Mouse (Mus musculus) MEL (cell line): ENCODE results near the gene Rnf220. TPM values are rescaled to one million over a fixed set of nuclear protein-coding genes. Genes with fewer than 3 reads are reported as not detected.

ENCODE experiments used
- DNase-seq: peaks from one replicate; pipeline ENCODE4 v3.0.0; 2011; ENCODE audit warnings: low read depth, low spot score
- H3K27ac ChIP-seq: 2 replicates; pipeline ENCODE4 v1.5.1; 2012; ENCODE audit warnings: low read depth, mild to moderate bottlenecking, control low read depth, low read length, moderate library complexity; ENCODE audit not compliant: control insufficient read depth
- H3K27me3 ChIP-seq, 2 experiments: fragments of 150-350 bp in 1 of 2; sonication (generic) in 1 of 2; 2 replicates each; pipeline ENCODE4 v1.6.1; 2012; ENCODE audit warnings: low read length in 2 of 2, mild to moderate bottlenecking in 2 of 2, improper control_type of control experiment in 1 of 2, moderate library complexity in 1 of 2; ENCODE audit not compliant: insufficient read depth in 2 of 2, control insufficient read depth in 1 of 2
- H3K36me3 ChIP-seq, 2 experiments: 2 replicates each; pipeline ENCODE4 v1.6.1; 2012 to 2014; ENCODE audit warnings: low read length in 2 of 2, improper control_type of control experiment in 1 of 2, inconsistent platforms in 1 of 2, mild to moderate bottlenecking in 1 of 2; ENCODE audit not compliant: insufficient read depth in 2 of 2, control insufficient read depth in 1 of 2
- H3K4me1 ChIP-seq, 2 experiments: fragments of 150-350 bp in 1 of 2; sonication (generic) in 1 of 2; 2 replicates each; pipeline ENCODE4 v1.6.1; 2012; ENCODE audit warnings: low read length in 2 of 2, improper control_type of control experiment in 1 of 2, mild to moderate bottlenecking in 1 of 2; ENCODE audit not compliant: insufficient read depth in 2 of 2, control insufficient read depth in 1 of 2
- H3K4me3 ChIP-seq, 2 experiments: fragments of 150-350 bp in 1 of 2; sonication (generic) in 1 of 2; 2 replicates each; pipeline ENCODE4 v1.5.1; 2012; ENCODE audit warnings: low read depth in 2 of 2, low read length in 2 of 2, mild to moderate bottlenecking in 2 of 2, moderate library complexity in 2 of 2, control low read depth in 1 of 2, improper control_type of control experiment in 1 of 2; ENCODE audit not compliant: control insufficient read depth in 1 of 2, insufficient read depth in 1 of 2
- H3K79me2 ChIP-seq: 2 replicates; pipeline ENCODE4 v1.6.1; 2012; ENCODE audit warnings: mild to moderate bottlenecking, low read length, moderate library complexity; ENCODE audit not compliant: control insufficient read depth, poor library complexity, insufficient read depth
- H3K9ac ChIP-seq: 2 replicates; pipeline ENCODE4 v1.6.1; 2012; ENCODE audit warnings: low read depth, mild to moderate bottlenecking, control low read depth, low read length, moderate library complexity; ENCODE audit not compliant: control insufficient read depth, poor library complexity, severe bottlenecking
- H3K9me3 ChIP-seq: fragments of 150-350 bp; sonication (generic); replicated peaks from 2 replicates; pipeline ENCODE4 v1.6.1; 2012; ENCODE audit warnings: mild to moderate bottlenecking, low read length, improper control_type of control experiment, moderate library complexity; ENCODE audit not compliant: insufficient read depth
- CHD1 ChIP-seq: IDR thresholded peaks from 2 replicates; pipeline ENCODE4 v1.6.1; 2012; ENCODE audit warnings: low read depth, mild to moderate bottlenecking, inconsistent platforms, low read length, improper control_type of control experiment
- CHD2 ChIP-seq: IDR thresholded peaks from 2 replicates; pipeline ENCODE4 v1.6.1; 2011; ENCODE audit warnings: low read length, improper control_type of control experiment
- ELF1 ChIP-seq: IDR thresholded peaks from 2 replicates; pipeline ENCODE4 v1.6.1; 2014; ENCODE audit warnings: low read depth, mild to moderate bottlenecking, inconsistent platforms, low read length, improper control_type of control experiment, moderate library complexity
- ETS1 ChIP-seq: IDR thresholded peaks from 2 replicates; pipeline ENCODE4 v1.6.1; 2012; ENCODE audit warnings: low read depth, mild to moderate bottlenecking, inconsistent platforms, low read length, improper control_type of control experiment, moderate library complexity
- GATA1 ChIP-seq: IDR thresholded peaks from 2 replicates; pipeline ENCODE4 v1.6.1; 2011; ENCODE audit warnings: low read depth, low read length, improper control_type of control experiment
- JUND ChIP-seq: IDR thresholded peaks from 2 replicates; pipeline ENCODE4 v1.6.1; 2011; ENCODE audit warnings: low read depth, mild to moderate bottlenecking, improper control_type of control experiment, low read length
- MAFK ChIP-seq: IDR thresholded peaks from 2 replicates; pipeline ENCODE4 v1.6.1; 2011; ENCODE audit warnings: low read depth, mild to moderate bottlenecking, low read length, improper control_type of control experiment, borderline replicate concordance
- MAZ ChIP-seq: IDR thresholded peaks from 2 replicates; pipeline ENCODE4 v1.6.1; 2012; ENCODE audit warnings: low read depth, mild to moderate bottlenecking, inconsistent platforms, low read length, improper control_type of control experiment
- MEF2A ChIP-seq: IDR thresholded peaks from 2 replicates; pipeline ENCODE4 v1.6.1; 2014; ENCODE audit warnings: low read depth, mild to moderate bottlenecking, inconsistent platforms, low read length, improper control_type of control experiment; ENCODE audit not compliant: poor library complexity, insufficient replicate concordance, severe bottlenecking; ENCODE audit errors: extremely low read depth
- MXI1 ChIP-seq: IDR thresholded peaks from 2 replicates; pipeline ENCODE4 v1.6.1; 2011; ENCODE audit warnings: mild to moderate bottlenecking, low read depth, low read length, improper control_type of control experiment
- MYC ChIP-seq: IDR thresholded peaks from 2 replicates; pipeline ENCODE4 v1.6.1; 2011; ENCODE audit warnings: low read depth, mild to moderate bottlenecking, low read length, improper control_type of control experiment, moderate library complexity
- POLR2A ChIP-seq, 2 experiments: IDR thresholded peaks; 2 replicates each; pipeline ENCODE4 v1.6.1; 2011 to 2012; ENCODE audit warnings: low read length in 2 of 2, mild to moderate bottlenecking in 2 of 2, control low read depth in 1 of 2, improper control_type of control experiment in 1 of 2, low read depth in 1 of 2, moderate library complexity in 1 of 2; ENCODE audit not compliant: control insufficient read depth in 1 of 2, insufficient read depth in 1 of 2, poor library complexity in 1 of 2
- RAD21 ChIP-seq: IDR thresholded peaks from 2 replicates; pipeline ENCODE4 v1.6.1; 2011; ENCODE audit warnings: mild to moderate bottlenecking, low read depth, low read length, improper control_type of control experiment
- SIN3A ChIP-seq: IDR thresholded peaks from 2 replicates; pipeline ENCODE4 v1.6.1; 2012; ENCODE audit warnings: low read length, improper control_type of control experiment, inconsistent platforms
- TBP ChIP-seq: IDR thresholded peaks from 2 replicates; pipeline ENCODE4 v1.8.0; 2011; ENCODE audit warnings: low read depth, low read length, improper control_type of control experiment
- UBTF ChIP-seq: IDR thresholded peaks from 2 replicates; pipeline ENCODE4 v1.6.1; 2012; ENCODE audit warnings: low read depth, mild to moderate bottlenecking, inconsistent platforms, low read length, improper control_type of control experiment, moderate library complexity, borderline replicate concordance; ENCODE audit not compliant: insufficient read depth
- USF2 ChIP-seq, 2 experiments: IDR thresholded peaks; 2 replicates each; pipeline ENCODE4 v1.6.1; 2011 to 2012; ENCODE audit warnings: improper control_type of control experiment in 2 of 2, low read length in 2 of 2, borderline replicate concordance in 1 of 2, inconsistent platforms in 1 of 2, low read depth in 1 of 2, mild to moderate bottlenecking in 1 of 2; ENCODE audit not compliant: insufficient read depth in 1 of 2
- ZMIZ1 ChIP-seq: IDR thresholded peaks from 2 replicates; pipeline ENCODE4 v1.6.1; 2012; ENCODE audit warnings: low read depth, mild to moderate bottlenecking, inconsistent platforms, low read length, improper control_type of control experiment, moderate library complexity
- polyA plus RNA-seq, 2 experiments: library from polyadenylated mRNA; stranded (reverse) in 1 of 2; unstranded in 1 of 2; fragments of >175 nt in 1 of 2; fragments of >200 nt in 1 of 2; gene quantifications; 2 replicates each; pipeline versions ENCODE4 v1.2.1 to v1.2.4; 2012; ENCODE audit warnings: low replicate concordance in 2 of 2, low read depth in 1 of 2; ENCODE audit not compliant: insufficient read length in 2 of 2, insufficient read depth in 1 of 2, missing spikeins in 1 of 2
- total RNA-seq: library from RNA; depleted of rRNA; stranded (reverse); fragments of 300-350 nt; gene quantifications from 2 replicates; pipeline ENCODE4 v1.2.3, GENCODE M21; 2012

The Rnf220 gene
- total and polyA plus RNA-seq, 3 experiments: 121 to 201 TPM; not detected in 1

DNA sequence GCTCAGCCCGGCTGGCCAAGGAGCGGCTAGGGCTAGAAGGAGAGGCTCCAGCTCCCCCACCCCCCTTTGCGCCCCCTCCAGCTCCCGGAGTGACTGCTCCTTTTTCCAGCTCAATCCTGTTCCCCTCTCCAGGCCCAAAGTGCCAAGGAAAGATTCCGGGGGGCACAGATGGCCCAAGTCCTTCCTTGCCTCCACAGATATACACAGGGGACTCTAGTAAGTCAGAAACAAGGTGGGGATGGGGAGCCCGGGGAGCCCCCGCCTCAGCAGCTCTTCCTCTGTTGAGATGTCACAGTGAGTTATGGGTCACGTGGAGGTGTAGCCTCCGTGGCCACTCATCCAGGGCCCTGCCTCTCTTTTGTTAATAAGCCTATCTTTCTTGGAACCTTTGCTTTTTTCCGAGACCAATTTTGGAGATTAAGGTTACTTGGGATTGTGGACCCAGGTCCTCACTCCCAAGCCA, 122.7 kb downstream of the Rnf220 start:
- DNase-seq: no peak
- no peak for TF ChIP-seq USF2 (IDR thresholded peaks at IDR 0.05; ENCODE audit: borderline replicate concordance in 1 of 2, insufficient read depth in 1 of 2, low read depth in 1 of 2, low read length in 2 of 2)
- no peak for TF ChIP-seq CHD2
- no peak for TF ChIP-seq ZMIZ1
- no peak for TF ChIP-seq JUND
- TF ChIP-seq GATA1: no peak
- TF ChIP-seq, all 39 proteins: peak for 0

GRCm38 (mm10) chr4:117373324-117374077, 123.4 kb downstream of the Rnf220 start:
- TF ChIP-seq CHD2 (no peak), CHD1 (no peak), MAZ (no peak), RAD21 (no peak), MYC (no peak)
- DNase-seq: no peak
- Histone ChIP-seq H3K79me2 (no peaks in the 10 kb centered on the region), H3K4me3 (no peak overlapping the region), H3K9me3 (no peaks in the 10 kb centered on the region), H3K27me3 (no peaks in the 10 kb centered on the region; a peak in 1 of 4 replicates), H3K4me1 (peaks cover 0 to 11% of the 10 kb centered on the region in 2 experiments; a peak in 2 of 4 replicates), H3K36me3 (no peaks in the 10 kb centered on the region), H3K27ac (no peak overlapping the region), H3K9ac (no peak overlapping the region)

More for the DNA sequence above, 122.7 kb downstream of the Rnf220 start:
- H3K9me3 ChIP-seq: no peaks in the 10 kb centered on the region
- H3K4me1 ChIP-seq: peaks cover 0 to 11% of the 10 kb centered on the region in 2 experiments; a peak in 2 of 4 replicates
- no peaks in the 10 kb centered on the region for H3K36me3 ChIP-seq
- H3K9ac ChIP-seq: no peak overlapping the region
- H3K4me3 ChIP-seq: no peak overlapping the region
- H3K27me3 ChIP-seq: no peaks in the 10 kb centered on the region; a peak in 1 of 4 replicates
- H3K27ac ChIP-seq: no peak overlapping the region
- H3K79me2 ChIP-seq: no peaks in the 10 kb centered on the region

- no peak overlapping the region for H3K9ac ChIP-seq
- H3K36me3 ChIP-seq: no peaks in the 10 kb centered on the region
- H3K4me1 ChIP-seq: peaks cover 0 to 11% of the 10 kb centered on the region in 2 experiments; a peak in 2 of 4 replicates
- TF ChIP-seq USF2 (IDR thresholded peaks at IDR 0.05; ENCODE audit: borderline replicate concordance in 1 of 2, insufficient read depth in 1 of 2, low read depth in 1 of 2, low read length in 2 of 2) (no peak), SIN3A (no peak), POLR2A (IDR thresholded peaks at IDR 0.05; ENCODE audit: control insufficient read depth in 1 of 2, insufficient read depth in 1 of 2, low read depth in 1 of 2, low read length in 2 of 2, poor library complexity in 1 of 2) (no peak), ZMIZ1 (no peak), ETS1 (no peak), RAD21 (no peak), MXI1 (no peak), TBP (no peak), MAFK (no peak), UBTF (no peak), MEF2A (no peak), MAZ (no peak), ELF1 (no peak)
- TF ChIP-seq, all 39 proteins: peak for 0
- H3K9me3 ChIP-seq: no peaks in the 10 kb centered on the region
- no peak for DNase-seq
- no peak overlapping the region for H3K4me3 ChIP-seq
- H3K27ac ChIP-seq: no peak overlapping the region
- no peaks in the 10 kb centered on the region; a peak in 1 of 4 replicates for H3K27me3 ChIP-seq
- no peaks in the 10 kb centered on the region for H3K79me2 ChIP-seq
Measured at GRCm38 (mm10) chr4:117371896-117372295, 125.0 kb downstream of the Rnf220 start.
